Mouse (Mus musculus): ENCODE measurements around the gene Itgav.

DNA sequence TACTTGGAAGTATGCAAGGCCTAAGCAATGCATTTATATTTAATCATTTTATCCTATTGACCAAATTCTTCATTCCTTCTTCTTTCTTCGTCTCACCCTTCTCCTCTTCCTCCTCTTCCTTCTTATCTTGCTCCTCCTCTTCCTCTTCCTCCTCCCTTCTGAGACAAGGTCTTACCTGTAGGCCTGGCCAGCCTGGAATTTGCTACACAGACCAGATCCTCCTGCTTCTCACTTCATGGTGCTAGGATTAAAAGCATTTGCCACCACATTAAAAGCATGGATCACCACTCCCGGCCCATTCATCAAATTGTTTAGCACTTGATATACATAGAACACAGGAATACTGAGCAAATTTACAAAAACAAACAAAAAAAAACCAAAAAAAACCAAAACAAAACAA lies 851 bp upstream of the Itgav start:
- TF ChIP-seq POLR2A (IDR thresholded peaks at IDR 0.05; ENCODE audit: borderline replicate concordance, extremely low read depth, low read depth, low read length) (no peak), CTCF (IDR thresholded peaks at IDR 0.05; ENCODE audit: insufficient read depth, low read length) (no peak)

Data from lung, adult 2 months (tissue).